Mouse (Mus musculus): ENCODE results near the gene Dazap2.

Gene Dazap2

DNA sequence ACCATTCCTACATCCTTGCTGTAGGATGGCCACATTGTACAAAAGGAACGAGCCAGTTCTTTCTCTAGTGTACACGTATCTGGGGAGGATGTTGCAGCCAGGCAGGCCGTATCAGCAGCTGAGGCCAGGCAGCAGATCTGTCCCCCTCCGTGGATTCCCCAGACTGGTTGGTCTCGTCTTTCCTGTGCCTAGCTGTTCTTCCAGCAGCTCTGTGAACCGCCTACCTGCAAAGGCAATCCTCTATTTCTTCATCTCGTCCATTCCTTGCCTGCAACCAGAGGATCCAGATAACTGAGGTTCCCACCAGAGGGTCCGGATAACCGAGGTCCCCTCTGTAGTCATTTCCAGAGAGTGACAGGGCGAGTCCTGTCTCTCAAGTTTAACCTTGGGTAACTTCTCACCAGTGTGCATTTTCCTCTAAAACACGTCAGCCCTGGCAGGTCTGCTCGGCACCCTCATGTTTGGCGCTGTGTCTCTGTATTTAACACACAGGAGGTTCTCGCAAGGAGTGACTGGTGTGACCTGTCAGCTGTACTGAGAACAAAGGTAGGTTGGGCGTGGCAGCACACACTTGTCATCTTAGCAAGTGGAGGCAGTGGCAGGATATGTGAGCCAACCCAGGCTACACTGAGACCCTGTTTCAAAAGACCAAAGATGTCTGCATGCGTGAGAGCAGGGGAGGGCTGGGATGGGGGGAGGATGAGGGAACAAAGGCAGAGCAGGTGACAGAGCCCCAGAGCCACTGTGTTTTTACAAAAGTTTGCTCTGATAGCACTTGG is 25.0 kb downstream of the Dazap2 start:
- no peak for DNase-seq

DNA sequence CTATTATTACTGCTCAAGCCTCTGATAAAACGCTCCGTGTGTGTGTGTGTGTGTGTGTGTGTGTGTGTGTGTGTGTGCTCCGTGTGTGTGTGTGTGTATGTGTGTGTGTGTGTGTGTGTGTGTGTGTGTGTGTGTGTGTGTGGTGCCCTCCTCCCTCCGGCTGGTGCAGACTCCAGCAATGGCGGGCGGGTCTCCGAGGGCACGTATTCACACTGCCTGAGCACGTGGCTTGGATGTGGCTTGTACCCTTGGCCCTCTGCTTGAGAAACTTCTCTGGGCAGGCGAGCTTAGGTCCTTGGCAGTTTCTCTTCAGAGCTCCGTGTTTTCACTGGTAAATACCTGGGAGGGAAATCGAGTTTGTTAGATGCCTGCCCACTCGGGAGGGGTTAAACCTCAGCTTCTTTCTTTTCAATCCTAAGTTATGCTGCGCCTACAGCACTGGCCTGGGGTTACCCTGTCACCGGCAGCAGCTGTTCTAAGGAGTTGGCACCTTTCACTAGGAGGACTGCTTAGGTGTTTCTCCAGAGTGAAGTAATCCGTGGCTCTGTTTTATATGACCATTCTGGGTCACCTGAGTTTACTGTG is 26.2 kb downstream of the Dazap2 start:
- DNase-seq: no peak

DNA sequence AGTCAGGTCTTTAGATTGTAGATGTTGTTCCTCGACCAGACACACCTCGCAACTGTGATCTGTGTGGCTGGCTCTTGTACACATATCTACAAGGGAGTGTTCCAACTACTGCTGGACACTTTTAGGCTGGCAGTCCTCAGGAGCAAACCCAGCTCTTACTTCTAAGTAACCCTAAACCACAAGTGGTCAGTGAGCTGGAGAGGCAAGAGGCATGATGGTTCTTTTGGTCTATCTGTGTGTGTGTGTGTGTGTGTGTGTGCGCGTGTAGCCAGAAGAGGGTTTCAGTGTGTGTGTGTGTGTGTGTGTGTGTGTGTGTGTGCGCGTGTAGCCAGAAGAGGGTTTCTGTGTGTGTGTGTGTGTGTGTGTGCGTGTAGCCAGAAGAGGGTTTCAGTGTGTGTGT is 27.3 kb downstream of the Dazap2 start:
- DNase-seq: no peak

DNA sequence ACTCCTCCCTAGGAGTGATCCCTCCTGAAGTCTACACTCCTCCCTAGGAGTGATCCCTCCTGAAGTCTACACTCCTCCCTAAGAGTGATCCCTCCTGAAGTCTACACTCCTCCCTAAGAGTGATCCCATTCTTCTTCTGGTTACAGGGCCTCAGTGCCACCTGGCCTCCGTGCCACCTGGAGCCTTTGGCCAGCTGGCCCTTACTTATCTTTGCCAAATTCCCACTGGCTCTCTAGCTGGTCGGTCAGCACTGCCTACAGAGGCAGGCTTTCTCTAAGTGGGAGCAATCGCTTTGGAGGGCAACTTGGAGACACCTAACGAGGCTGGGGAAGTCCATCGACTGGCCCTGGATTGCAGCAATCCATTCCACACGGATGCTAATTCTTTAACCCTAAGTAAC is 31.0 kb downstream of the Dazap2 start:
- DNase-seq: peak; percentile 51 to 56

DNA sequence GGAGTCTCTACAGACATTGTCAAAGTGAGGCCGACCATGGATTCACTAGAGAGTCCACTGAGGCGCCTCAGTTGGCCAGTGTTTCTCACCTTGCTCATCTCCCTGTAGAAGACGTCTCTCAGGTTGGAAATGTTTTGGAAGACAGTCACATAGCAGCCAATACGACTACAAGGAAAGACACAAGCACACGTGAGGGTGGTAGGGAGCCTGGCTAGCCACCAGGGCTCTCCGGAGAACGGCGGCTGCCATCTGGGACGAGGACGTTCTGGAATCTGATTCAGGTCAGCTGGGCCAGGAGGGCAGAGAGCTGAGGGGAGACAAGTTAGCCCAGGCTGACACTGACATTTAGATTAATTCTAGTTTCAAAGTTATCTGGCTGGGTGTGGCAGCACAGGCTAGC is 35.0 kb downstream of the Dazap2 start:
- peak; percentile 53 to 58 for DNase-seq

DNA sequence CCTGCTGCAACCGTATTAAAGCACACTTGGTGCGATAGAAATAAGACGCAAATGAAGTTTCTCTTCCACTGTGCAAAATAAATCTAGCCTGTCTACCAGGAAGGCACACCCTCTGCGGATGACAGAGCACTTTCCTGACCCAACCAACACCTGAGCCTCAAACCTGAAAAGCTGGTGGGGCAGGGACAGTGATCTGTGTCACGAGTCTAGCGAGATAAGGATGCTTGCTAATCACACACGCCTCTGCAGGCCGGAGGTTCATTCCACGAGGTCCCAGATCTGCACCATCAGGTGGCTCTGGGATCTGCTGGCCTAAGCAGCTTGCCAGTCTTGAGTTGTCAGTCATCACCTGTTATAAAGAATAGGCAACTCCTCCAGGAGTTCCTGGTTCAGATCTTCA is 36.5 kb downstream of the Dazap2 start:
- no peak for DNase-seq

DNA sequence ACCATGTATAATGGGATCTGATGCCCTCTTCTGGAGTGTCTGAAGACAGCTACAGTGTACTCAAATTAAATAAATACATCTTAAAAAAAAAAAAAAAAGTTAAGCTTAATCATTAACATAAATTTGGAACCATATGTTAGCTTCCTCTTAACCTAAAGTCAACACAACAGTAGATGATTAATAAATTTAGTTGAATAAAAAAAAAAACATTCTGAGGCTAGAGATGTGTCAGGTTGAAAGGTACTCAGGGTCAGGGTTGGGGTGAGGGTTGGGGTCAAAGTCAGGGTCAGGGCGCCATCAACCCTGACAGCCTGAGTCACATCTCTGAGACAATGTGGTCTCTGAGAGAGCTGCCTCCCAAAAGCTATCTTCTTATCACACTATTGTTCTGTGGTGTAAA is 39.1 kb downstream of the Dazap2 start:
- no peak for DNase-seq

DNA sequence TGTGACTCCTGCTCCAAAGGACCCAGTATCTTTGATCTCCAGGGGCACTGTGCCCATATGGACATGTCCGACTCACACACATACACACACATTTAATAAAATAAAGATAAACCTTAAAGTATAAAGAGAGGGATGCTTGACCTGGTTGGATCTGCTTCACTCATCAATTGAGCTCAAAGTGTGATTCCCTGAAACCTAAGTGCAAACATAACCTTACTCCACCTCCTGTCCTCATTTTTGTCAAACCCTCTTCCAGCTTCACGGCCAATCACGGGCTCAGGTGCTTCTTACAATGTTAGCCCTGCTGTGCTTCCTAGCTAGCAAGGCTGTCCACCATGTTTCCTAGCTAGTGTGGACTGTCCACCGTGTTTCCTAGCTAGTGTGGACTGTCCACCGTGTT is 40.1 kb downstream of the Dazap2 start:
- no peak for DNase-seq

DNA sequence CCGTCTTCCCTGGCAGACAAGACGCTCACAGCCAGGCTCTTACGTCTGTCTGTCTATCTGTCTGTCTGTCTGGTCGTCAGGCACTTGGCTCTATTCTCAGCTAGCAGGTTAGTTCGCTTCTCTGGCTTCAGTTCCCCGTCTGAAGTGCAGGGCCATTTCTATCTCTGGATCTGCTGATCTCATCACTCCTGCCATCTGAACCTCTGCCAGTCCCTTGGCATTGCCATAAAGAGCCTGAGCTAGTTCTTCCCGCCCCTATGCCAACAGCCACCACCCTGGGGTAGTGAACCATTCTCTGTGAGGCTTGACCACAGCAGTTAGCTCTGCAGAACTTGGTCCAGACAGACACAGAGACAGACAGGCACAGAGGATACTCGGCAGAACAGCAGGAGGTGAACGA is 45.2 kb downstream of the Dazap2 start:
- DNase-seq: peak; percentile 68 to 71

DNA sequence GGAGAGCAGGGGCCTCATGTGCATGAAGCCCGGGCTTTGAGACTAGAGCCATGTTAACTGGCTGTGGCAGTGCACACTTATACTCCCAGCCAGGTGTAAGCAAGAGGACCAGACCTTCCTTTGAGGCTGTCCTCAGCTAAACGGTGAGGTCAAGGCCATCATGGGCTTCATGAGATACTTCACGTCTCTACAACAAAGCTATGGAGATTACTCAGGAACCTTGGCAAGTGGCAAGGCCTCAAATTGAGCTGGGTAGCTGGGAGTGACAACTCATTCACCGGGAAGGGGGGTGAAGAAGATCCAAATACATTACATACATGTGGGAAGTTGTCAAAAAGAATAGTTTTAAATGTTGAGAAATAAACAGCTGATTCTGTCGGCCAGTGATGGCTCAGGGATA is 45.7 kb downstream of the Dazap2 start:
- DNase-seq: no peak

DNA sequence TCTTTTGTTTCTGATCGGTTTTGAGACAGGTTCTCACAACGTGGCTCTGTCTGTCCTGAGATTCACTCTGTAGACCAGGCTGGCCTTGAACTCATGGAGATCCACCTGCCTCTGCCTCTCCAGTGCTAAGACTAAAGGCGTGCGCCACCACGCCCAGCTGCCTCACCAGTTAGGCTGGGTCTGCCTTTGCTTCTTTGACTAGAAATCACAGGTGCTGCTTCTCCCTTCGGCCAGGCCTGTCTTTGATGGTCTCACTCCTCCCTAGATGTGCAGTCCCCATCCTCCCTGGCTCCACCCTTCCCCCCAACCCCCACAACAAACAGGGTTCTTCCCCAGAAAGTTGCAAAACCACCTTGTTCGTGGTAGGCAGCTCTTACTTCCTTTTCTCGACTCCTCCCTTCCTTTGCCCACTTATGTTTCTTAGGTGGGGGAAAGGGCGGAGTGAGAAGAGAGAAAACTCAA is 49.7 kb downstream of the Dazap2 start:
- no peak for DNase-seq

DNA sequence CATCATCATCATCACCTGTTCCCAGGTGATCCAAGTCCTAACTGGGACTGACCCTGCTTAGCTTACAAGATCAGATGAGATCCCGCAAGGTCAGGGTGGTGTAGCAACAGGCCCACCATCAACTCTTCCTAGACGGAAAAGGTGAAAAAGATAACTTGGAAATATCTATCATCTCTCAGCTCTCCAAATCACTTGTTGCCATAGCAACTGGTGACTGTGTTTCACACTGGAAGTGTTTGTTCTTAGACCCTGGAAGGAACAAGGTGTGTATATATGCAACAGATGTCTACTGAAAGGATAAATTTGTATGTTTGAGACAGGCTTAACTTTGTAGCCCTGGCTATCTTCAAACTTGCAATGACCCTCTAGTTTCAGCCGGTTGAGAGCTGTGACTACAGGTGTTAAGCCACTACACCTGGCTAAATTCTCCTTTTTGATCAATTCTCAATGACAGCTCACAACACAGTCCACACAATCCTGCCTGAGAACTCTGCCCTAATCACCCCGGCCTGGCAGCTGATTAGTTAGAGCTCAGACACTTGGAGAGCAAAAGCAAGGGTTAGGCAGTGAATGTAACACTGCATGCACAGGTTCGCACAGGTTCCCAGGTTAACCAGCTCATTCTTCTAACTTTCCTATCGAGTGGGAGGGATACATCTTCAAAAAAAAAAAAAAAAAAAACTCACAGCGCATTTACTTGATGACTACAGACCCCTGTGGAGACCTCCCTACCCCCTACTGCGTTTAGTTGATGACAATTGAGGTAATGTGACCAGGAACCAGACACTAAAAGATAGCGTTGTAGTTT is 50.5 kb downstream of the Dazap2 start:
- DNase-seq: no peak

DNA sequence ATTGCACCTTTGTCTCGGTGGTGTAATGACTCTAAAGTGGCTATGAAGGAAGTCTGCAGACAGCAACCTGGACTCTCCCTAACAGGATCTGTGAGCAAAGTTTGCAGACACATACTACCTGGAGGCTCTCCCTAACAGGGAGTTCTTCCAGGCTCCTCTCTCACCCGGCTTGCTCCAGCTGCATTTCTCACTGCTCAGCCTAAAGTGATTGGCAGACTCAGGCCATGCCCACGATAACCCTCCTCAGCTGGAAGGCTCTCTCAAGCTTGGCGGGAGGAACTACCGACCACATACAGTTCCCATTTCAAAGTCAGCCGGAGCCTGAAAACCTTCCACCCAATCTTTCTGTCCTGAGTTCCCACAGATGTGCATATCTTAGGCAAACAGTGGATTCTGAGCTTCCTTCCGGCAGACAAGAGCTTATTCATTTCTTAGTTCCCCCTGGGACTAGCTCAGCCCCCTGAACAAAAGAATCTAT is 51.1 kb downstream of the Dazap2 start:
- no peak for DNase-seq

DNA sequence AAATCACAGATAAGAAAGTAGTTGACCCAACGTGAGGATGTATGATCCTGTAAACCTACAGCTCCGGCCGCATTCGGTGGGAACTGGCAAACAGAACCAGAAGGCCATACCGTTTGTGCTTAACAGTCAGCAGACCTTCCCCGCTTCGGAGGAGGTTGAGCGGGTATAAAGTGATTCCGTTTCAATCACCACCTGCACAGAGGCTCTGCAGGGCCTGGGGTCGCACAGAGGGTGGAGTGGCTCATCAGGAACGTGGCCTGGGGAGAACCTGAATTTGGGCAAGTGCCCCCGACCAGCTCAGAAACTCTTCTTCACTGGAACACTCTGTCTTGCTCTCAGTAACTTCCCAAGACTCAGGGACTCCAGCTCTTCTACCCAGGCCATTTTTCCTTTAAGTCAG is 51.7 kb downstream of the Dazap2 start:
- DNase-seq: no peak

DNA sequence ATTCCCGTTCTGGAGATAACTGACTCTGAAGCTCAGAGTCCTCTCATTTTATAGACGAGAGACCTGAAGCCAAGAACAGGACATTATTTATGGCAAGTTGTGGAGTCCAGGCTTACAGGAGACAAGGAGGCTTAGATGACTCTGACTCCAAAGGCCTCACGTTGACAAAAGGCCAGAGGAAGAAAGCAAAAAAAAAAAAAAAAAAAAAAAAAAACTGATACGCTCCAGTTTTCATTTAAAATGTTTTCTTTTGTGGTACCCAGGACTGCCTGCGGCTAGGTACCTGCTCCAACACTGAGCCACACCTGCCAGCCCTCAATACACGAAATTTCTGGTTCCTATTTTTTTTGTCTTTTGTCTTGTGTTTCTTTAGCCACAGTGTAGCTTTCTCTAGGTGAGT is 52.3 kb downstream of the Dazap2 start:
- no peak for DNase-seq

DNA sequence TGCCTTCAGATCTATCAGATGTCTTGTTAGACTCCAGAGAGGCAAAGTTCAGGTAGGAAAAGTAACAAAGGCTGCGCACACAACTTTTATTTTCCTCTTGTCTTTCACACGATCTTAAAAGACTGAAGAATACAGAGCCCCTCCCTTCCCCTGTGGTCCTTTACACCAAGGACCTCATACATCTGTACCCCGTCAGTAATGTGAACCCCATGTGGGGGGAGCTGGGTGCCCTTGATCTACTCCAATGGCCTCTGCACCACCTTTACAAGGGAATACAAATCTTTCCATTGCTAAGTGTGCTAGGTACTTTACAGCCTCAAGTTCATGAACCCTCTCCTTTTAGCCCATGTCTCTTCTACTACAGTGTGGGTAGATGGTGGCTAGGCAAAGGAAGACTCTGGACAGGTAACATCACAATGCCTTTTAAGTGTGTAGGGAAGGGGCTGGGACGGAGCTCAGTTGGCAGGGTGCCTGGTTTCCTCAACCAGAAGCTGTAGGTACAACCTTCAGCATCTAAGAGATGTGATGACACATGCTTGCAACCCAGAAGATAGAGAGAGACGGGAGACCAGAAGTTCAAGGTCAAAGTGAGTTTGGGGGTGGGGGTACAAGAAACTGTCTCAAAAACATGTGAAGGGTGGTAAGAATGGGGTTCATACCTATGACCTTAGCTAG is 52.9 kb downstream of the Dazap2 start:
- no peak for DNase-seq

DNA sequence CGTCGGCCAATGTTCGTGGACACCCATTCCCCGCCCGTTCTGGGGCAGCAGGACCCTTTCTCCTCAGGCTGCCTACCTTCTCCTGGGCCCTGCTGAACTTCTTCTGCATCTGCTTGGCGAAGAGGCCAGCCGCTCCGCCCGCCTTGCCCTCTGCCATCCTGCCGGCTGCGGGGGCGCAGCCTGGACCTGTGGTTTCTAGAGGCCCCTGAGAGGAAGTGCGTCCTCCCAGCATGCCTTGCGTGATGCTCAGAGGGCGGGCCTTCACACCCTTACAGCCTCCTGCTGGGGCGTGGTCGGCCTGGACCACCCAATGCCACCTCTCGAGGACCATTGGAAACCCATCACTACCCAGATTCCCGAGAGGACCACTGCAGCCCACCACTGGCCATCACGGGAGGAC is 54.2 kb downstream of the Dazap2 start, which contains the start of gene Bin2:
Bin2 (minus strand) TSS at position 217 of the 400 bp plus-strand sequence.
- no peak for DNase-seq

DNA sequence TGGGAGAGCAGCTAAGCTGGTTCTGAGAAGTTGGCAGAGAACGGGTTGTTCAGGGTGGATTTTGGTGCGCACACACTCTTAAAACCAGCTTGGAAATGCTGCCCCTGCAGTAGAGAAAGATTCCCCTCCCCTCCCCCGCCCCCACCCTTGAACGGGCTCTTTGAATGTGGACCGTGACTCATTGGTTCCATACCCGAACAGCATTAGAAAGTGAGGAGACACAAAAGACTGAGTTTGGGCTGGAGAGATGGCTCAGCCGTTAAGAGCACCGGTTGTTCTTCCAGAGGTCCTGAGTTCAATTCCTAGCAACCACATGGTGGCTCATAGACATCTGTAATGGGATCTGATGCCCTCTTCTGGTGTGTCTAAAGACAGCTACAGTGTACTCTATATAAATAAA is 54.9 kb downstream of the Dazap2 start:
- DNase-seq: no peak

All from cerebellum, postnatal 14 days (tissue).